Mouse (Mus musculus) ES-Bruce4 (cell line): Measurements from ENCODE around the gene Usp8. TPM values are rescaled to one million over a fixed set of nuclear protein-coding genes. Genes with fewer than 3 reads are reported as not detected.

Source experiments
- H3K27ac ChIP-seq: 2 replicates; pipeline ENCODE4 v1.5.1; 2012; ENCODE audit warnings: low read length, inconsistent platforms; ENCODE audit not compliant: insufficient read depth
- H3K27me3 ChIP-seq: 2 replicates; pipeline ENCODE4 v1.6.1; 2012; ENCODE audit warnings: mild to moderate bottlenecking, low read length, inconsistent platforms; ENCODE audit not compliant: control insufficient read depth, poor library complexity, insufficient read depth, severe bottlenecking
- H3K36me3 ChIP-seq: 2 replicates; pipeline ENCODE4 v1.6.1; 2012; ENCODE audit warnings: inconsistent platforms, mild to moderate bottlenecking, low read length, moderate library complexity; ENCODE audit not compliant: control insufficient read depth, poor library complexity, insufficient read depth, severe bottlenecking
- H3K4me1 ChIP-seq: one replicate; pipeline ENCODE4 v1.8.1; 2011; ENCODE audit warnings: low read length; ENCODE audit not compliant: control insufficient read depth, insufficient read depth
- H3K4me3 ChIP-seq: 2 replicates; pipeline ENCODE4 v1.5.1; 2011; ENCODE audit warnings: low read depth, mild to moderate bottlenecking, low read length
- H3K9ac ChIP-seq: 2 replicates; pipeline ENCODE4 v1.6.1; 2012; ENCODE audit warnings: low read depth, mild to moderate bottlenecking, inconsistent platforms; ENCODE audit not compliant: poor library complexity, severe bottlenecking
- H3K9me3 ChIP-seq: replicated peaks from 2 replicates; pipeline ENCODE4 v1.6.1; 2012; ENCODE audit warnings: mild to moderate bottlenecking, low read length, inconsistent platforms; ENCODE audit not compliant: control insufficient read depth, poor library complexity, insufficient read depth, severe bottlenecking
- CTCF ChIP-seq: IDR thresholded peaks from one replicate; pipeline ENCODE4 v1.8.1; 2011; ENCODE audit warnings: low read depth, low read length
- EP300 ChIP-seq: IDR thresholded peaks from 2 replicates; pipeline ENCODE4 v1.6.1; 2011; ENCODE audit warnings: low read depth, low read length; ENCODE audit not compliant: insufficient read depth
- POLR2A ChIP-seq: IDR thresholded peaks from one replicate; pipeline ENCODE4 v1.8.1; 2011; ENCODE audit warnings: low read length; ENCODE audit not compliant: insufficient read depth
- polyA plus RNA-seq: library from polyadenylated mRNA; stranded (reverse); fragments of >200 nt; gene quantifications from 2 replicates; pipeline ENCODE4 v1.2.4, GENCODE M21; 2011; ENCODE audit warnings: low read depth; ENCODE audit not compliant: missing spikeins, insufficient read depth, insufficient read length

Usp8 gene
- polyA plus RNA-seq, 1 experiment = 75.3 TPM

GRCm38 (mm10) chr2:126674441-126675168 is 32.5 kb upstream of the Usp8 start:
- H3K27me3 ChIP-seq = no peaks in the 10 kb centered on the region
- no peaks in the 10 kb centered on the region for H3K9me3 ChIP-seq
- H3K27ac ChIP-seq = peak overlapping the region; percentile 89
- H3K4me1 ChIP-seq = peaks cover 2% of the 10 kb centered on the region
- H3K4me3 ChIP-seq = peak overlapping the region; percentile 74
- H3K36me3 ChIP-seq = no peaks in the 10 kb centered on the region; the same call in 1 of the 2 replicates
- no peak for TF ChIP-seq POLR2A
- TF ChIP-seq EP300 = no peak
- no peak for TF ChIP-seq CTCF
- H3K9ac ChIP-seq = peak overlapping the region; percentile 98

DNA sequence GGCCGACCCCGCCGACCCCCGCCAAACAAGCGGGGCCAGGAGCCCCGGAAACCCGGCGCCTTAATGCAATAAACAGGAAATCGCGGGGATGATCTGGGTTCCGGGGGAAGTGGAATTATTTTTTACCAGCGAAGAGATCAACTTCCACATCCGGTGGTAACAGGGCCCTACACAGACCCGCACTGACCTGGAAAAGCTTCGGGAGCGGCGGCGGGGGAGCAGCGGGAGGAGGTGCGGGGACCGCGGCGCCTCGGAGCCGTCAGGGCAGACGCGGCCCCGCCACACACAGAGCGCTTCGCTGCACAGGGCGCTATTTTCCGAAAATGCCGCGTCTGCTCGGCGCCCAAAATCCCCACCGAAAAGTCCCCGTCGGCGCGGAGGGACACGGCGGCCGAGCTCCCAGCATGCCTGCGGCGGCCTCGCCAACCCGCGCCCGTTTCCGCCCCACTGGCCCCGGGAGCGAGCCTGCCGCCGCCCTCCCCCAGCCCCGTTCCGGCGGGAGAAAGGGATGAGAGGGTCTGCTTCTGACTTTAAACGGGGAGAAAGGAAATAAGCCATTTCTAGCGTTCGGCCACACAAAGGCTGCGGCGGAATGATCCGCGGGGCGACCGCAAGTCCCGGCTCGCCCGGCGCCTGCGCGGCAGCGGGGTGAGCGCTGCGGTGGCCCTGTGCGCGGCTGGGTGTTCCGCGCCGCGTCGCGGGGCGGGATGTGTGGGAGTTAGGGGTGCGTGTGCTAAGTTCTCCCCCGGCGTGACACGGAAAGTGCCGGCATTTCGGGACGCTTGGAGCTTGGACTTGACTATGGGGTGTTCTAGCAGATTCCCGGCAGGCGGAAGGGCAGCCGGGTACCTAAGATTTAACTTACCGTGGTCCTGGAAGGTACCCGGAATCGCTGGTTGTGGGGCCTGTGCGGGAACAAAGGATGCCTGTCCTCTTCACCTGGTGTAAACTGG is 31.7 kb upstream of the Usp8 start:
- H3K27me3 ChIP-seq = no peaks in the 10 kb centered on the region
- TF ChIP-seq CTCF (no peak), POLR2A (peak; percentile 80)
- no peaks in the 10 kb centered on the region; the same call in 1 of the 2 replicates for H3K36me3 ChIP-seq
- H3K4me1 ChIP-seq = peaks cover 2% of the 10 kb centered on the region
- H3K9ac ChIP-seq = peak overlapping the region; percentile 98
- peak overlapping the region; percentile 74 for H3K4me3 ChIP-seq
- H3K27ac ChIP-seq = peak overlapping the region; percentile 79
- H3K9me3 ChIP-seq = no peaks in the 10 kb centered on the region

DNA sequence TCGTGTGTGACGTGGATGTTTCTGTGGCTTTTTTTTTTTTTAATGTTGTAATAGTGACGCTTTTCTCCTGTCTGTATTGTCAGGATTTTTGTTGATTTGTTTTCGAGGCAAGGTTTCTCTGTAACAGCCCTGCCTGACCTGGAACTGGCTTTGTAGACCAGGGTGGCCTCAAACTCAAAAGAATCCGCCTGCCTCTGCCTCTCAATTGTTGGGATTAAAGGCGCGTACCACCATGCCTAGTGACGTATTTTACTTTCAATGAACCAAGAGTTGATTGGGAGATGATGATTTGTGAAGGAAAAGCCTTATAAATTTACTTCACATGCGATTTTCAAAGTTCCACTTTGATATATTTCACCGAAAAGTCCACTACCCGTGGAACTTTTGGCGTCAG is 31.0 kb upstream of the Usp8 start, which contains the start of gene Gabpb1:
Gene Gabpb1, minus strand, starts transcription at position 216 of the 394 bp plus-strand sequence.
- no peak for TF ChIP-seq EP300
- no peak for TF ChIP-seq CTCF
- no peak for TF ChIP-seq POLR2A
- no peaks in the 10 kb centered on the region for H3K27me3 ChIP-seq
- H3K4me1 ChIP-seq = peaks cover 2% of the 10 kb centered on the region
- H3K27ac ChIP-seq = peak within 1 kb of the TSS; percentile 79
- no peaks in the 10 kb centered on the region; the same call in 1 of the 2 replicates for H3K36me3 ChIP-seq
- no peaks in the 10 kb centered on the region for H3K9me3 ChIP-seq
- peak within 1 kb of the TSS; percentile 98 for H3K9ac ChIP-seq
- peak within 1 kb of the TSS; percentile 74 for H3K4me3 ChIP-seq

GRCm38 (mm10) chr2:126677366-126677765 is 29.8 kb upstream of the Usp8 start:
- Histone ChIP-seq H3K36me3 (no peaks in the 10 kb centered on the region; the same call in 1 of the 2 replicates), H3K27me3 (no peaks in the 10 kb centered on the region), H3K9me3 (no peaks in the 10 kb centered on the region), H3K27ac (peak overlapping the region; percentile 73), H3K9ac (peak overlapping the region; percentile 35; the same call in 1 of the 2 replicates), H3K4me1 (peaks cover 2% of the 10 kb centered on the region), H3K4me3 (no peak overlapping the region)
- TF ChIP-seq EP300 = no peak

DNA sequence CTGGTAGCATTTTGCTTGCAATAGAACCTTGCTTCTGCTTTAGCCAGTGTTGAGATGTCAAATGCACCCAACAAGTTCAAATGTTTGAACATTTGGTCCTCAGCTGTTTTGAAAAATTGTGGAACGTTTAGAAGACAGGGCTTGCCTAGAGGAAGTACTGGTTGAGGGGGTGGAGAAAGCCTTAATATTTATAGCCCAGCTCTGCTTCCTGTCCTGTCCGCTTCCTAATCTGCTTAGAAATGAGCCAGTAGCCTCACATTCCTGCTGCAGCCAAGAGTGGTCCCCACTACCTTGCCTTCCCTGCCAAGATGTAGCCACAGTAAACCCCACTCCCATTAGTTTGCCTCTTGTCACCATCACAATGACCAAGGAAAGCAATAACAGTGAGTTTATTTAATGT is 24.8 kb upstream of the Usp8 start:
- Histone ChIP-seq H3K9me3 (no peaks in the 10 kb centered on the region), H3K4me3 (no peak overlapping the region), H3K9ac (no peak overlapping the region), H3K36me3 (no peaks in the 10 kb centered on the region), H3K27ac (no peak overlapping the region), H3K4me1 (peaks cover 2% of the 10 kb centered on the region), H3K27me3 (no peaks in the 10 kb centered on the region)
- no peak for TF ChIP-seq EP300
- no peak for TF ChIP-seq CTCF
- no peak for TF ChIP-seq POLR2A
